Mouse (Mus musculus) left cerebral cortex, adult 18-20 months (tissue): ENCODE results near the gene Prkcd. TPM values are rescaled to one million over a fixed set of nuclear protein-coding genes. Genes with fewer than 3 reads are reported as not detected.

Experiments used
- DNase-seq, 2 experiments: peaks; one replicate each; pipeline ENCODE4 v3.0.0; 2021 to 2022; ENCODE audit warnings: low spot score in 2 of 2, mixed read lengths in 1 of 2
- long read RNA-seq, 2 experiments: library from polyadenylated mRNA; stranded (forward); transcript quantifications; one replicate each; pipeline ENCODE4 v2.0.0; 2021
- total RNA-seq, 2 experiments: library from RNA; stranded (reverse); gene quantifications; 2 replicates each; pipeline ENCODE4 v1.2.3; 2021

The Prkcd gene
- total RNA-seq, result 10 to 100 TPM; 11.4 to 12.7 TPM
- long read RNA-seq, experiment 1, transcript Prkcd-207 (18 exons, 2,777 nt), result major isoform, 7 of 9 reads
- long read RNA-seq, experiment 1, partial matches to known transcripts, result 0 of 9 reads
- long read RNA-seq, experiment 1, other reads (novel, unspliced or antisense), result 1 of 9 reads
- long read RNA-seq, experiment 2, transcript Prkcd-207 (18 exons, 2,777 nt), result major isoform, 6 of 9 reads
- long read RNA-seq, experiment 2, partial matches to known transcripts, result 0 of 9 reads
- long read RNA-seq, experiment 2, other reads (novel, unspliced or antisense), result 3 of 9 reads

DNA sequence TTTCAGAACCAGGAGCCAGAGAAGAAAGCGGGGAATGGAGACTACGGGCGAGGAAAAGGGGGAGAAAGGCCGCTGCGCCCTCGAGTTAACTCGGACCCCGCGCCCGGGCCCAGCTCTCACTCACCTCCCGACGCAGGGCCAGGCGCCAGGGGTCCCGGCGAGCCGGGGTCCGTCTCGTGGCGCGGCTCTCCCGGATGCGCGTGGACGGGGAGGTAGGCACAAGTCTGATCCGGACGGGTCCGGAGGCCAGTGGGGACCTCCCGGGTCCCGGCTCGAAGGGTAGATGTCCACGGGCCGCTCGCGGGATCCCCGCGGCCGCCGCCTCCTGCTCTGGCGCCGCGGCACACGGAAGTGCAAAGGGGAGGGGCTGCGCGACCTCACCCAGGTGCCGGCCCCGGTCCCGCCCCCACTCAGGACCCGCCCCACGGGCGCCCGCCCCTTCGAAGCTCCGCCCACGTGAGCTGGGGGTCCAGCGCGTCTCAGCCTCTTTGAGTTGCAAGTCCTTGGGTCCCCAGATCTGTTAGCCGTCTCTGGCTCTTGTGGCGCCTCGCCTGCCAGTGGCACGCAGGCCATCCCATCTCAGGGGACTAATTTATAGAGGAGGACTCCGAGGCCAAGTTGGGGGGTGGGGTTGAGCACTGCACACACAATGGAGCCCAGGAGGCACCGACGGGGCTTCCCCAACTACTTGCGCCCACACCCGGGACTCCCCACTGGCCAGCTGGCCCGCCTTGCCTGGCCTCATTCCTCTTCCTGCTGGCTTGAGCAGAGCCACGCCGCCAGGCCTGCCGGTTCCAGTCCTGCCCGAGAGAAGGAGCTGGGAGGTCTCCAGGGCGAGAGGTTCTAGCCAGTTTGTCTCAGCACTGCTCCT, at the start of gene Prkcd:
Gene Prkcd, minus strand, starts transcription at position 355 of the 871 bp plus-strand sequence.
- peak; percentile 10 to 35 for DNase-seq

GRCm38 (mm10) chr14:30674947-30675346, 48.9 kb upstream of the Prkcd start:
- no peak for DNase-seq

- peak; percentile 92 to 94 for DNase-seq
Measured at GRCm38 (mm10) chr14:30671986-30672312, 45.9 kb upstream of the Prkcd start.

GRCm38 (mm10) chr14:30671095-30671985, 45.3 kb upstream of the Prkcd start:
- DNase-seq, result peak; percentile 39 to 54

- no peak for DNase-seq
Measured at GRCm38 (mm10) chr14:30670161-30670560, 44.2 kb upstream of the Prkcd start.

DNA sequence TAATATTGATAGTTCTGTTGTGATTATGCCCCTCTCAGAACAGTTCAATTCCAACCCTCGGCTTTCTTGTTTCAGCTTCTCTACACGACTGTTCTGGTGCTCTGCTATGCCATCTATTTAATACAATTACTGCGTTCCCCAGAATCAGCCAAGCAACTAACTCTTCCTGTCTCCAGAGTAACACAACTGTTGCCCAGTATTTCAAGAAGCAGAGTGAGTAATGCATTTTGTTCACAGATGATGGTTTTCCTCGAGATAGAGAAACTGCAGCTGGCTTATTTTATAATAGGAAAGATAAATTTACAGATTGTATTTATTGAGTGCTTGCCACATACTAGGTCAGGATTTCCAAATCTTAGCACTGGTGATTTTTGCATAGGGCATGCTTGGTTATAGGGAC, 40.6 kb upstream of the Prkcd start:
- DNase-seq, result no peak

GRCm38 (mm10) chr14:30666061-30666460, 40.1 kb upstream of the Prkcd start:
- DNase-seq, result no peak

- DNase-seq, result no peak
Measured at GRCm38 (mm10) chr14:30655531-30655930, 29.5 kb upstream of the Prkcd start.

GRCm38 (mm10) chr14:30654691-30655228, 28.8 kb upstream of the Prkcd start:
- no peak for DNase-seq

- DNase-seq, result peak; percentile 98 to 99
Measured at GRCm38 (mm10) chr14:30653943-30654659, 28.1 kb upstream of the Prkcd start, which contains the start of gene Rft1. Rft1 (plus strand) TSS chr14:30654360.

DNA sequence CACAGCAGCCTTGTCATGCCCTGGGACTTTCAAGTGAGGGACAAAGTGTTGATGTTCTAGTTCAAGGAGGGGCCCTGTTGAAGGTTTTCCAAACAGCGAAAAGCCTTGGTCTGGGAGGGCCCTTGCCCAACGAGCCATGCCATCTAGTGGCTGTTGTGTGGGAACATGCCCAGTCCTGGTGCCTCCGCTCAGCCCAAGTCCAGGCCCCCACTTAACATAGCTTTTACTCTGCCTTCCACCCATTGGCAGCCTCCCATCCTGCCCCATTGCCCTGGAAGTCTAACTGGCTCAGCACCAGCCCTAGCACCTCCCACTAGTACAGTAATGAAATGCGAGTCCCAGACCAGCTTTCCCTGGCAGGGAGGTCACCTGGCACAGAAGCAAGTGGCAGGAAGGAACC, 25.0 kb upstream of the Prkcd start:
- DNase-seq, result peak in 1 of 2 experiments; percentile 19

DNA sequence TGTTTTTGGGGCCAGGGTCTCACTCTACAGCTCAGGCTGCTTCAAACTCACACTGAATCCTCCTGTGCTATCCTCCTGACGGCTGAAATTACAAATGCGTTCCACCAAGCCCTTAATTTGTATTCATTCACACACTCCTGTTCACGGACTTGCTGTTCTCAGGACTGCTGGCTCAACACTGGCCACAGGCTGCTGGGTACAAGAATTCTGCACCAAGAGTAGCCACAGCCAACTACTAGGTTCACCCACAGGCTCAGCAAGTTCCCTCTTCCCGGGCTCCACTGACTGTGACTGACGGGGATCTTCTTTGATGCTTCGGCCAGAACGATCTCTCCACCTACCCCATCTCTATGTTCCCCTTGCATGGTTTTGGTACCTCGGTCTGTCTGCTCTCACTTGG, 23.7 kb upstream of the Prkcd start:
- no peak for DNase-seq

DNA sequence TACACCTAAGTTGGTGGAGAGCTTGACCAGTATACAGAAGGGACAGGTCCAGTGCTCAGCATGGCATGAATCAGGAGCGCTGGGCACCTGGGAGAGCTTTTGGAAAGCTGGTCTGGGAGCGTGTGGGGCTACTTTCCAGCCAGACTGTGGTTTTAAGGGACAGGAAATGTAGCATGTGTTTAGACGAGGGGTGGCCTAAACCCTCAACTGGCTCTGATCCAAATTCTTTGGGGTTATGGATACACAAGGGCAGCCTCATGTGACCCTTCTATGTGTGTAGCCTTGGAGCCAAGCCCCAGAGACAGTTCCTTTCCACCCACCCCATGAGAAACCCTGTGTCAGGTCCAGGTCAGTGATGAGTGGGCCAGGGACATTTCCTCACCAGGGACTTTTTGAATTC, 22.5 kb upstream of the Prkcd start:
- DNase-seq, result no peak

- DNase-seq, result no peak
Measured at GRCm38 (mm10) chr14:30646486-30646885, 20.5 kb upstream of the Prkcd start.

DNA sequence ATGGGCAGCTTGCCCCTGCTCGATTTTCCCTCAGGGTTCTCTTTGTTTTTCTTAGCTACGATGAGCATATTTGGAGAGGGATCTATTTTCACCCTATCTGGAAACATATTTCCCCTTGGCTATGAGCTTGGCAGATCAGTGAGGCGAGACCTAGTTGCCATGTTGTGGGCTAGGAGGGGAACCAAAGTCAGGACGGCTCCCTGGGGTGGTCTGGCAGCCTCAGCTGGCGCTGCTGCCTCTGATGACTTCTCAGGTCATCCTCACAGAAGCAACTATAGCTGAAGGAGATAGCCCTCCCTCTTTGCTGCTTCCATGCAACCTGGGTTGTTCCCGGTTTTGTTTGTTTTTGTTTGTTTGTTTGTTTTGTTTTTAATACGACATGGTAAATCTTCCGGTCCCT, 19.1 kb upstream of the Prkcd start:
- DNase-seq, result no peak

DNA sequence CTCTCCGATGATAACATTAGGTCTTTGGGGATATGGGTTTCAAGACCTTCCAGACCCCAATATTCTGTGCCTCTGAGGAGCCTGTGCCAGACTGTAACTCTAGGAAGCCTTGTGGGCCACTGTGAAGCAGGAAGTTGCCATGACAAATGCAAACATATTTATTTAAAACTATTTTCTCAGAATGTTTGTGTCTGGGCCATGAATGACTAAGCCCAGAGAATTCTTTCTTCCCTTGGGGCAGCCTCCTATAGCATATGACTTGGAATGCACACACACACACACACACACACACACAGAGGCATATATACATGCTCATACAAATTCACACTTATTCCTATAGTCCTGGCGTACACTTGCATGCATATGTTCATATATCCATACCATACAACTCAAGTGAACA, 18.0 kb upstream of the Prkcd start:
- no peak for DNase-seq

GRCm38 (mm10) chr14:30641748-30642147, 15.7 kb upstream of the Prkcd start:
- DNase-seq, result no peak

- DNase-seq, result no peak
Measured at GRCm38 (mm10) chr14:30638686-30639085, 12.7 kb upstream of the Prkcd start.

DNA sequence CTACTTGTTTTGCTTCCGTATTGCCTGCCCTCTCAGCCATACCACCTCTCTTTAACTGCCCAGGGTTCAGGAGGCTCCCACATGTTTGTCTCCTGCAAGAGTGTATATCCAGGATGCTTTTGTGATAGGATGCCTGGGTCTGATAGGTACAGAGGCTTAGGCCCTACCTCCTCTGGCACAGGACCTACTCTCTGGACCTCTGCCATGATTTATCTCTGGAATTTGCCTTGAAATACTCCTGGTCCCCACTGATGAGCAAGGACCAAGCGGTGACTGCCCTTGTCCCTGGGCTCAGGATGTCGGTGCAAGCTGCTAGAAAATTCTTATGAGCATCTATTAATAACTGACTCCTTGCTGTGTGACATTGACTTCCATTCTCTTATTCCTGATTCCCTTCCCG, 12.0 kb upstream of the Prkcd start:
- no peak for DNase-seq

- no peak for DNase-seq
Measured at GRCm38 (mm10) chr14:30637087-30637486, 11.1 kb upstream of the Prkcd start.

DNA sequence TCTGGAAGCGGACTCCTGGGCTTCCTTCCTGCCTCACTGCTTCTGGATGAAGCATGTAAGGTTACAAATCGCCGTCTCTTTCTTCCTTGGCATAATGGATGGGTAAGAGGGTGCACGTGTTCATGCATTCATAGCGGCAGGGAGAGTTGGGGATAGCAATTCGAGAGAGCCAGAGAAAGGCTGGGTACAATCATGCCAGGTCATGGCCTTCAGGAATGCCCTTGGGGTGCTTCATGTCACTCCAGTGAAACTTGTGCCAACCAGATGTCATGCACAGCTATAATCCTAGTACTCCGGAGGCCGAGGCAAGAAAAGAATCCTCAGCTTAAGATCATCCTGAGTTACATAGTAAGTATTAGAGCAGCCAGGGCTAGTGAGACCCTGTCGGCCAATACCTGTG, 10.5 kb upstream of the Prkcd start:
- DNase-seq, result no peak
